Mouse (Mus musculus) lung, postnatal 0 days (tissue): Measurements from ENCODE around the gene Tada3. TPM values are rescaled to one million over a fixed set of nuclear protein-coding genes. Genes with fewer than 3 reads are reported as not detected.

Experiments
- ATAC-seq: fragments of 200-750 bp; cut with Nextera tagmentation; 2 replicates; pipeline ENCODE4 v1.8.0; 2017; ENCODE audit warnings: moderate library complexity
- DNase-seq: peaks from one replicate; pipeline ENCODE4 v3.0.0-alpha.2; 2016; ENCODE audit warnings: low spot score
- H3K27ac ChIP-seq: fragments of 300-500 bp; sonication (generic); 2 replicates; pipeline ENCODE4 v1.5.1; 2014; ENCODE audit warnings: antibody characterized with exemption, mild to moderate bottlenecking, low read length, mixed read lengths
- H3K27me3 ChIP-seq: fragments of 300-500 bp; sonication (generic); replicated peaks from 2 replicates; pipeline ENCODE4 v1.6.1; 2014; ENCODE audit warnings: low read length, mixed read lengths; ENCODE audit not compliant: insufficient read depth
- H3K36me3 ChIP-seq: fragments of 300-500 bp; sonication (generic); 2 replicates; pipeline ENCODE4 v1.6.1; 2014; ENCODE audit warnings: low read length, mixed read lengths; ENCODE audit not compliant: insufficient read depth
- H3K4me1 ChIP-seq: fragments of 300-500 bp; sonication (generic); 2 replicates; pipeline ENCODE4 v1.6.1; 2014; ENCODE audit warnings: antibody characterized with exemption, low read depth, low read length, mixed read lengths; ENCODE audit not compliant: insufficient read depth
- H3K4me2 ChIP-seq: fragments of 300-500 bp; sonication (generic); replicated peaks from 2 replicates; pipeline ENCODE4 v1.6.1; 2014; ENCODE audit warnings: low read depth, mild to moderate bottlenecking, low read length, moderate library complexity, mixed read lengths
- H3K4me3 ChIP-seq: fragments of 300-500 bp; sonication (generic); 2 replicates; pipeline ENCODE4 v1.5.1; 2014; ENCODE audit warnings: low read depth, low read length
- H3K9ac ChIP-seq: fragments of 300-500 bp; sonication (generic); replicated peaks from 2 replicates; pipeline ENCODE4 v1.6.1; 2014; ENCODE audit warnings: low read depth, mild to moderate bottlenecking
- H3K9me3 ChIP-seq: fragments of 300-500 bp; sonication (generic); 2 replicates; pipeline ENCODE4 v1.6.1; 2016; ENCODE audit warnings: low read length, mixed read lengths
- CTCF ChIP-seq: IDR thresholded peaks from 2 replicates; pipeline ENCODE4 v1.5.1; 2016; ENCODE audit warnings: antibody characterized with exemption, mild to moderate bottlenecking
- EP300 ChIP-seq: IDR thresholded peaks from 2 replicates; pipeline ENCODE4 v1.6.1; 2016; ENCODE audit warnings: antibody characterized with exemption, mild to moderate bottlenecking, control low read depth
- WGBS: fragments of 180-500 bp; shearing (Covaris S2); extraction: QIAGEN DNeasy Blood & Tissue Kit; methylation state at CpG from one replicate; pipeline ENCODE4 v1.1.7; 2014; 5-methylcytosine and 5-hydroxymethylcytosine counted together
- polyA plus RNA-seq: library from polyadenylated mRNA; unstranded; fragments of >200 nt; fragmentation: Nextera tagmentation; extraction: Ambion mirVana; gene quantifications from 2 replicates; pipeline ENCODE4 v1.2.1, GENCODE M21; 2015

Tada3 gene
- polyA plus RNA-seq, 1 experiment from 2014 or later: 33.2 TPM

- H3K27ac ChIP-seq: no peak overlapping the region
- TF ChIP-seq CTCF (no peak), EP300 (no peak)
- peaks cover 25% of the 10 kb centered on the region; the same call in 1 of the 2 replicates for H3K36me3 ChIP-seq
- WGBS: 90% methylated on average over 6 of the region's 6 CpGs
- no peaks in the 10 kb centered on the region for H3K27me3 ChIP-seq
- no peak for DNase-seq
- no peak overlapping the region for H3K4me3 ChIP-seq
- H3K4me1 ChIP-seq: no peaks in the 10 kb centered on the region
- no peak for ATAC-seq
- no peak overlapping the region for H3K4me2 ChIP-seq
- no peak overlapping the region for H3K9ac ChIP-seq
- no peaks in the 10 kb centered on the region for H3K9me3 ChIP-seq
Measured at GRCm38 (mm10) chr6:113366639-113367038, 11.0 kb downstream of the Tada3 start.

- DNase-seq (no peak), ATAC-seq (no peak; the same call in 1 of the 2 replicates)
- no peaks in the 10 kb centered on the region for H3K9me3 ChIP-seq
- WGBS: 66% methylated on average over 8 of the region's 8 CpGs
- H3K9ac ChIP-seq: no peak overlapping the region
- H3K27ac ChIP-seq: no peak overlapping the region
- TF ChIP-seq CTCF (no peak), EP300 (no peak)
- H3K27me3 ChIP-seq: no peaks in the 10 kb centered on the region
- H3K4me3 ChIP-seq: no peak overlapping the region
- peaks cover 11% of the 10 kb centered on the region; the same call in 1 of the 2 replicates for H3K36me3 ChIP-seq
- no peak overlapping the region for H3K4me2 ChIP-seq
- H3K4me1 ChIP-seq: no peaks in the 10 kb centered on the region
Measured at GRCm38 (mm10) chr6:113364518-113365135, 13.1 kb downstream of the Tada3 start.

- no peaks in the 10 kb centered on the region for H3K9me3 ChIP-seq
- H3K4me2 ChIP-seq: no peak overlapping the region
- H3K27me3 ChIP-seq: no peaks in the 10 kb centered on the region
- WGBS: 90% methylated on average over 1 of the region's 1 CpGs
- no peak for DNase-seq
- H3K4me3 ChIP-seq: no peak overlapping the region
- H3K4me1 ChIP-seq: no peaks in the 10 kb centered on the region
- no peak for ATAC-seq
- H3K36me3 ChIP-seq: no peaks in the 10 kb centered on the region
- H3K9ac ChIP-seq: no peak overlapping the region
- TF ChIP-seq EP300: no peak
- no peak for TF ChIP-seq CTCF
- H3K27ac ChIP-seq: no peak overlapping the region
Measured at GRCm38 (mm10) chr6:113362241-113362640, 15.4 kb downstream of the Tada3 start.

GRCm38 (mm10) chr6:113361476-113361875 is 16.2 kb downstream of the Tada3 start:
- Histone ChIP-seq H3K4me2 (no peak overlapping the region), H3K27me3 (no peaks in the 10 kb centered on the region), H3K9ac (no peak overlapping the region), H3K27ac (no peak overlapping the region), H3K4me3 (no peak overlapping the region), H3K9me3 (no peaks in the 10 kb centered on the region), H3K36me3 (no peaks in the 10 kb centered on the region), H3K4me1 (no peaks in the 10 kb centered on the region)
- ATAC-seq (no peak), DNase-seq (no peak)
- 73% methylated on average over 4 of the region's 4 CpGs for WGBS
- TF ChIP-seq EP300: no peak
- TF ChIP-seq CTCF: peak; percentile 22; the same call in 1 of the 2 replicates

GRCm38 (mm10) chr6:113353696-113354095 is 24.0 kb downstream of the Tada3 start:
- Histone ChIP-seq H3K4me3 (no peak overlapping the region), H3K9ac (no peak overlapping the region), H3K27me3 (no peaks in the 10 kb centered on the region), H3K27ac (no peak overlapping the region), H3K9me3 (no peaks in the 10 kb centered on the region), H3K4me1 (no peaks in the 10 kb centered on the region), H3K36me3 (no peaks in the 10 kb centered on the region), H3K4me2 (no peak overlapping the region)
- DNase-seq (peak; percentile 27), ATAC-seq (peak; percentile 19; the same call in 1 of the 2 replicates)
- TF ChIP-seq CTCF (no peak), EP300 (no peak)
- 37% methylated on average over 3 of the region's 3 CpGs for WGBS

- DNase-seq (no peak), ATAC-seq (no peak)
- H3K36me3 ChIP-seq: no peaks in the 10 kb centered on the region
- H3K9ac ChIP-seq: no peak overlapping the region
- H3K27me3 ChIP-seq: no peaks in the 10 kb centered on the region
- no peaks in the 10 kb centered on the region for H3K4me1 ChIP-seq
- H3K9me3 ChIP-seq: no peaks in the 10 kb centered on the region
- H3K4me3 ChIP-seq: no peak overlapping the region
- TF ChIP-seq EP300 (no peak), CTCF (no peak)
- H3K27ac ChIP-seq: no peak overlapping the region
- no peak overlapping the region for H3K4me2 ChIP-seq
- WGBS: 78% methylated on average over 3 of the region's 3 CpGs
Measured at GRCm38 (mm10) chr6:113352820-113353219, 24.9 kb downstream of the Tada3 start.
